10 mouse cellular contexts compared by ENCODE assay signal in the genomic region with DNA sequence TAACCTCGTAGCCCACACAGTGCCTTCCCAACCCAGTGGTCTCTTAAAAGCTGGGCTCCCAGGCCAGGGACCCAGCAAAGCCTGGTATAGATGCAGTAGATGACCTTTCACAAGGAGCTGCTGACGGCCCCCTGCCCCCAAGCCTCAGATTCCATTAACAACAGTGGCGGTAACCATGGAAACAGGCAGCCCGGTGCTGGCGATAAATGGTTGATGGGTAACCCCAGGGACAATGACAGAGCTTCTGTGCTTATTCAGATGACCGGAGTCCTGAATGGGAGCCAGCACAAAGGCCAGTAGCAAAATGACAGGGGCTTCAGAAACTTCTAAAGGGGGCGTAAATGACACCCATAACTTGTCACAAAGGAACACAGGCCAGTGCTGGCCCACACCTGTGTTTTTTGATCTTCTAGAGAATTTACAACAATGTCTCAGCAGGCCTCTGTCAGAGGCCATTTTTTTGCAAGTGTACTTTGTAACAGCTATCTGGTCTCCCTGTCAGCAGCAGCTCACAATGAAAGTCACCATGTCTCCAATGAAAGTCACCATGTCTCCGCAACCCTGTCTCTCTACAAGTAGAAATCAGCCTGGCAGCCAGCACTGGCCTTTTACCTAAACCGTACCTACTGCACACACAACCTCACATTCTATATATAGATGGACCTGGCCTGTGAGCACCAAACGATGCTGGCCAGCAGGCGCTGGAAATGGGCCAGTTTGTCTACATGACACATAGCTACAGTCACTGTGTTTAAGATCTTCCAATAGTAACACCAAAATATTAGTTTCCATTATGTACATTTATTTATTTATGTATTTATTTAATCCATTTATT. TPM values are rescaled to one million over a fixed set of nuclear protein-coding genes. Genes with fewer than 3 reads are reported as not detected.
A peak's percentile ranks its signal among the peaks of the same experiment; 100 is the strongest.
DNase-seq lines count a peak whose midpoint lies in the region; ATAC-seq lines count a peak whose summit lies in the region.
"Had no signal": no experiment of that assay in that cellular context is flagged by ENCODE, and none has a peak within 500 bp of the region (broad histone marks: within the 10 kb centered on the region; RNA-seq: fewer than 3 reads in every experiment).

No protein-coding gene starts in this region.

- peaks cover 2% of the 10 kb centered on the region; the same call in 1 of the 2 replicates for H3K36me3 ChIP-seq in forebrain, embryonic 10.5 days (replicated peaks)
- H3K36me3 ChIP-seq in neural tube, embryonic 14.5 days (ENCODE audit: control insufficient read depth, insufficient read depth, low read length) = no peaks in the 10 kb centered on the region
- no peaks in the 10 kb centered on the region for H3K36me3 ChIP-seq in liver, embryonic 12.5 days

- H3K27ac ChIP-seq in forebrain, embryonic 10.5 days = peak overlapping the region; percentile 83
- H3K27ac ChIP-seq in neural tube, embryonic 14.5 days (ENCODE audit: low read depth, low read length) = peak overlapping the region; percentile 71
- no peak overlapping the region for H3K27ac ChIP-seq in liver, embryonic 12.5 days
- H3K27ac ChIP-seq: kidney, postnatal 0 days had no signal

- no peak overlapping the region for H3K9ac ChIP-seq in neural tube, embryonic 14.5 days (replicated peaks; ENCODE audit: low read depth, low read length)
- H3K9ac ChIP-seq in liver, embryonic 12.5 days = no peak overlapping the region

- H3K4me2 ChIP-seq in neural tube, embryonic 14.5 days (ENCODE audit: low read depth, low read length) = no peak overlapping the region
- no peak overlapping the region for H3K4me2 ChIP-seq in liver, embryonic 12.5 days

- peak; percentile 93 for DNase-seq in heart, adult 11 months
- DNase-seq in heart, postnatal 25 days (ENCODE audit: low spot score) = no peak
- peak; percentile 85 for DNase-seq in forebrain, embryonic 10.5 days (ENCODE audit: extremely low spot score, low spot score)
- peak; percentile 78 for DNase-seq in heart, postnatal 4 days
- no peak for DNase-seq in thymus, postnatal 36 days
- DNase-seq in adrenal gland, postnatal 4 days (ENCODE audit: low spot score in 2 of 2) = no peak

- H3K4me1 ChIP-seq in forebrain, embryonic 10.5 days = peaks cover 59% of the 10 kb centered on the region
- peaks cover 18% of the 10 kb centered on the region; the same call in 1 of the 2 replicates for H3K4me1 ChIP-seq in neural tube, embryonic 14.5 days (ENCODE audit: control insufficient read depth, insufficient read depth, low read length)
- 0 out of 2 replicates have a peak, but pooled peaks cover 4% of the 10 kb centered on the region for H3K4me1 ChIP-seq in liver, embryonic 12.5 days

- 14% methylated on average over 11 of the region's 11 CpGs for WGBS in forebrain, embryonic 10.5 days
- 6% methylated on average over 11 of the region's 11 CpGs for WGBS in neural tube, embryonic 14.5 days
- WGBS in liver, embryonic 12.5 days (ENCODE audit: insufficient replicate concordance) = 37% methylated on average over 11 of the region's 11 CpGs

- peaks cover 59% of the 10 kb centered on the region for H3K27me3 ChIP-seq in forebrain, embryonic 10.5 days (ENCODE audit: poor library complexity, severe bottlenecking)
- no peaks in the 10 kb centered on the region for H3K27me3 ChIP-seq in neural tube, embryonic 14.5 days (ENCODE audit: control insufficient read depth, insufficient read depth, low read length)
- no peaks in the 10 kb centered on the region for H3K27me3 ChIP-seq in liver, embryonic 12.5 days (replicated peaks)

- peak; percentile 61 for ATAC-seq in neural tube, embryonic 14.5 days (ENCODE audit: low read depth)
- ATAC-seq in liver, embryonic 12.5 days = no peak

- peak overlapping the region; percentile 30 for H3K4me3 ChIP-seq in forebrain, embryonic 10.5 days
- no peak overlapping the region for H3K4me3 ChIP-seq in neural tube, embryonic 14.5 days (ENCODE audit: low read depth, low read length)
- no peak overlapping the region for H3K4me3 ChIP-seq in liver, embryonic 12.5 days
- H3K4me3 ChIP-seq: myocyte had no signal

- intact Hi-C loops in heart, postnatal 25 days (cut with DNase I) = no loop called here

- no peaks in the 10 kb centered on the region for H3K9me3 ChIP-seq in forebrain, embryonic 10.5 days
- no peaks in the 10 kb centered on the region for H3K9me3 ChIP-seq in neural tube, embryonic 14.5 days (ENCODE audit: control insufficient read depth, low read length)
- H3K9me3 ChIP-seq in liver, embryonic 12.5 days (replicated peaks) = no peaks in the 10 kb centered on the region

RNA-seq across cellular contexts. Expression of a gene that starts 27.7 kb away (rescaled TPM):
- total RNA-seq in heart, postnatal 25 days (2021) = 1 to 10 TPM; 6.6 to 7.2 TPM
- polyA plus RNA-seq in forebrain, embryonic 10.5 days (2016; fragmentation: Nextera tagmentation; extraction: Ambion mirVana) = 2.4 and 2.6 TPM in 2 replicates
- total RNA-seq in heart, postnatal 4 days (2021) = 10 to 100 TPM; 20.0 to 21.3 TPM
- polyA plus RNA-seq in neural tube, embryonic 14.5 days (2014; fragmentation: Nextera tagmentation; extraction: Ambion mirVana) = 2.4 and 2.6 TPM in 2 replicates
- polyA plus RNA-seq in liver, embryonic 12.5 days (2016; fragmentation: Nextera tagmentation; extraction: Ambion mirVana) = 0.11 and 0.25 TPM in 2 replicates
- 10 to 100 TPM; 11.0 to 14.8 TPM for total RNA-seq in adrenal gland, postnatal 4 days (2021)

RNA-seq across cellular contexts. Expression of a gene that starts 51.6 kb away (rescaled TPM):
- 10 to 100 TPM; 30.4 to 34.7 TPM for total RNA-seq in heart, postnatal 25 days (2021)
- polyA plus RNA-seq in forebrain, embryonic 10.5 days (2016; fragmentation: Nextera tagmentation; extraction: Ambion mirVana) = 13.9 and 16.2 TPM in 2 replicates
- 10 to 100 TPM; 30.1 to 33.6 TPM for total RNA-seq in heart, postnatal 4 days (2021)
- 17.1 and 23.6 TPM in 2 replicates for polyA plus RNA-seq in neural tube, embryonic 14.5 days (2014; fragmentation: Nextera tagmentation; extraction: Ambion mirVana)
- 14.4 and 15.1 TPM in 2 replicates for polyA plus RNA-seq in liver, embryonic 12.5 days (2016; fragmentation: Nextera tagmentation; extraction: Ambion mirVana)
- total RNA-seq in adrenal gland, postnatal 4 days (2021) = 10 to 100 TPM; 22.9 to 23.1 TPM

Comparison
In these comparisons a context has a peak if more than half of its experiments do, and no peak if none do; other contexts are left out.
1. DNase-seq: peak in heart, adult 11 months (single experiment), forebrain, embryonic 10.5 days (single experiment) and heart, postnatal 4 days (single experiment); none in heart, postnatal 25 days (single experiment), thymus, postnatal 36 days (0 of 2) and adrenal gland, postnatal 4 days (0 of 2).